Mouse (Mus musculus): Measurements from ENCODE around the gene Spo11.

The Spo11 gene

GRCm38 (mm10) chr2:173010220-173010717, 32.8 kb downstream of the Spo11 start:
- no peak for DNase-seq

- DNase-seq, result no peak
Observed at GRCm38 (mm10) chr2:173011440-173011839, 33.9 kb downstream of the Spo11 start.

- DNase-seq, result no peak
Observed at GRCm38 (mm10) chr2:173014741-173015287, 37.3 kb downstream of the Spo11 start.

- no peak for DNase-seq
Observed at GRCm38 (mm10) chr2:173017940-173018339, 40.4 kb downstream of the Spo11 start.

- peak; percentile 33 to 69 for DNase-seq
Observed at GRCm38 (mm10) chr2:173018618-173019017, 41.1 kb downstream of the Spo11 start.

- DNase-seq, result no peak
Observed at GRCm38 (mm10) chr2:173019322-173019721, 41.8 kb downstream of the Spo11 start.

GRCm38 (mm10) chr2:173019790-173020189, 42.3 kb downstream of the Spo11 start:
- peak; percentile 94 to 95 for DNase-seq

GRCm38 (mm10) chr2:173020430-173020829, 42.9 kb downstream of the Spo11 start, which contains the start of gene Rbm38:
TSS of gene Rbm38 (plus strand) at chr2:173020498.
- no peak for DNase-seq

GRCm38 (mm10) chr2:173021633-173022055, 44.1 kb downstream of the Spo11 start:
- peak; percentile 95 to 97 for DNase-seq

- DNase-seq, result peak; percentile 22 to 51
Observed at GRCm38 (mm10) chr2:173022056-173022681, 44.7 kb downstream of the Spo11 start.

- DNase-seq, result no peak
Observed at GRCm38 (mm10) chr2:173022813-173023212, 45.3 kb downstream of the Spo11 start.

GRCm38 (mm10) chr2:173023371-173023851, 45.9 kb downstream of the Spo11 start:
- DNase-seq, result no peak

GRCm38 (mm10) chr2:173023966-173024365, 46.5 kb downstream of the Spo11 start:
- DNase-seq, result no peak

GRCm38 (mm10) chr2:173024392-173024791, 46.9 kb downstream of the Spo11 start:
- no peak for DNase-seq

GRCm38 (mm10) chr2:173024938-173025337, 47.4 kb downstream of the Spo11 start:
- DNase-seq, result no peak

- no peak for DNase-seq
Observed at GRCm38 (mm10) chr2:173026286-173026685, 48.8 kb downstream of the Spo11 start.

- DNase-seq, result no peak
Observed at GRCm38 (mm10) chr2:173026688-173027131, 49.2 kb downstream of the Spo11 start.

GRCm38 (mm10) chr2:173027169-173027823, 49.8 kb downstream of the Spo11 start:
- DNase-seq, result no peak

GRCm38 (mm10) chr2:173027824-173028495, 50.5 kb downstream of the Spo11 start:
- DNase-seq, result no peak

- DNase-seq, result no peak
Observed at GRCm38 (mm10) chr2:173028508-173029031, 51.1 kb downstream of the Spo11 start.

- DNase-seq, result no peak
Observed at GRCm38 (mm10) chr2:173030591-173031338, 53.3 kb downstream of the Spo11 start.

GRCm38 (mm10) chr2:173033531-173033930, 56.0 kb downstream of the Spo11 start:
- DNase-seq, result no peak

Measured in kidney, postnatal 25 days (tissue).